Mouse (Mus musculus) intestine, postnatal 0 days (tissue): ENCODE measurements at regions not wholly inside any gene's neighbourhood (a gene's known extent, or its start where the extent isn't known, plus 50 kb on each side); places are given as distances from the start of the nearest gene placed in this dataset.

Experiments used
- ATAC-seq: fragments of 200-750 bp; cut with Nextera tagmentation; 2 replicates; pipeline ENCODE4 v1.8.0; 2017; ENCODE audit warnings: mild to moderate bottlenecking, moderate TSS enrichment, moderate library complexity
- H3K27ac ChIP-seq: fragments of 300-500 bp; sonication (generic); 2 replicates; pipeline ENCODE4 v1.5.1; 2014; ENCODE audit warnings: mild to moderate bottlenecking, low read depth, low read length, moderate library complexity
- H3K27me3 ChIP-seq: fragments of 300-500 bp; sonication (generic); replicated peaks from 2 replicates; pipeline ENCODE4 v1.6.1; 2014; ENCODE audit warnings: low read length, mixed read lengths; ENCODE audit not compliant: control insufficient read depth, insufficient read depth
- H3K36me3 ChIP-seq: fragments of 300-500 bp; sonication (generic); 2 replicates; pipeline ENCODE4 v1.6.1; 2014; ENCODE audit warnings: mild to moderate bottlenecking, moderate library complexity; ENCODE audit not compliant: control insufficient read depth, insufficient read depth
- H3K4me1 ChIP-seq: fragments of 300-500 bp; sonication (generic); replicated peaks from 2 replicates; pipeline ENCODE4 v1.6.1; 2014; ENCODE audit warnings: antibody characterized with exemption, low read length, mixed read lengths; ENCODE audit not compliant: control insufficient read depth, insufficient read depth
- H3K4me2 ChIP-seq: fragments of 300-500 bp; sonication (generic); replicated peaks from 2 replicates; pipeline ENCODE4 v1.6.1; 2014; ENCODE audit warnings: low read depth, mild to moderate bottlenecking, moderate library complexity
- H3K4me3 ChIP-seq: fragments of 300-500 bp; sonication (generic); 2 replicates; pipeline ENCODE4 v1.5.1; 2014; ENCODE audit warnings: low read depth, low read length
- H3K9ac ChIP-seq: fragments of 300-500 bp; sonication (generic); 2 replicates; pipeline ENCODE4 v1.6.1; 2014; ENCODE audit warnings: mild to moderate bottlenecking, low read depth, low read length
- H3K9me3 ChIP-seq: fragments of 300-500 bp; sonication (generic); 2 replicates; pipeline ENCODE4 v1.6.1; 2016; ENCODE audit warnings: mixed run types; ENCODE audit not compliant: control insufficient read depth
- CTCF ChIP-seq: sonication (generic); IDR thresholded peaks from 2 replicates; pipeline ENCODE4 v1.5.1; 2016; ENCODE audit warnings: low read depth, mild to moderate bottlenecking, control low read depth, antibody characterized with exemption, moderate library complexity
- WGBS: fragments of 180-500 bp; shearing (Covaris S2); extraction: QIAGEN DNeasy Blood & Tissue Kit; methylation state at CpG from one replicate; pipeline ENCODE4 v1.1.7; 2014; 5-methylcytosine and 5-hydroxymethylcytosine counted together

DNA sequence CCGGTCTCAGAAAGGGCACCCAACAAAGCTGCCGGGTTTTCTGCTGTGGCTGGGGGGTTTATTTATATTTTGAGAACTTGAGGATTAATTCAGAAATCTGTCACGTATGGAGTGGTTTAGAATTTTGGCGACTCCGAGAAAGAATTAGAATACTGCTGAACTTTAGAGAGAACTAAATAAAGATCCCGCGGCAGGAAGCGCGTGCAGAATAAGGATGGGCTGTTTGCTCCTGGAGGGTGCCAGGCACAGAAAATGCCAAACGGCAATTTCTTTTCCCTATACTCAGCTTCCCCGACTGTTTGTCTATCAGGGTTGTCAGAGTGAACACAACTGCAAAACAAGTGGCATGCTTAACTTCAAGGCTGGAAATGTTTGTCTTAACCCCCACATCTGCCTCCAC is 163.7 kb downstream of the Stk31 start:
- TF ChIP-seq CTCF, result no peak
- no peak overlapping the region for H3K4me3 ChIP-seq
- H3K36me3 ChIP-seq, result no peaks in the 10 kb centered on the region
- H3K27ac ChIP-seq, result no peak overlapping the region
- no peak overlapping the region for H3K9ac ChIP-seq
- no peak for ATAC-seq
- no peaks in the 10 kb centered on the region for H3K4me1 ChIP-seq
- H3K9me3 ChIP-seq, result no peaks in the 10 kb centered on the region
- WGBS, result 77% methylated on average over 11 of the region's 11 CpGs
- H3K4me2 ChIP-seq, result no peak overlapping the region
- H3K27me3 ChIP-seq, result no peaks in the 10 kb centered on the region

DNA sequence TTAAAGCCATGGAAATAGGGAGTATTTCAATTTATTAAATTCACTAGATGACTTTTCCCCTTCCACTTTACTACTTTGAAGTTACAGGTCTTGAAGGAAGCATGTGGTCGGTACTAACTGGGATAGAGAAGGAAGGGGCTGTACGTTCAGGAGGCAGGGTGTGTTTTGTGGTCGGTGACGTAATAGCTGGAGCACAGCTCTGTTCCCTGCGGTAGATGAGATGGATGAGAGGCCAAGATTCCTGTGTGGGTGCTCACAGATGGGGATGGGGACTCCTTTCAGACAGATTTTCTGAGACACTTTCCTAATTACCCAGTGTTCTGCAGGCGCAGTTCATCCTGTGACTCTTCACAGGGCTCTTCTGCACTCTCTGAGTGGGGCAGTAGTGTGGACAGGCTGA is 182.9 kb downstream of the Stk31 start:
- ATAC-seq, result no peak
- H3K9me3 ChIP-seq, result no peaks in the 10 kb centered on the region
- no peaks in the 10 kb centered on the region for H3K36me3 ChIP-seq
- no peak for TF ChIP-seq CTCF
- no peak overlapping the region for H3K4me3 ChIP-seq
- H3K27me3 ChIP-seq, result no peaks in the 10 kb centered on the region
- H3K27ac ChIP-seq, result no peak overlapping the region
- H3K4me2 ChIP-seq, result no peak overlapping the region
- H3K4me1 ChIP-seq, result no peaks in the 10 kb centered on the region
- no peak overlapping the region for H3K9ac ChIP-seq
- WGBS, result 63% methylated on average over 6 of the region's 6 CpGs

GRCm38 (mm10) chr6:49579691-49580090 is 184.3 kb downstream of the Stk31 start:
- ATAC-seq, result no peak
- Histone ChIP-seq H3K9me3 (no peaks in the 10 kb centered on the region), H3K4me3 (no peak overlapping the region), H3K36me3 (no peaks in the 10 kb centered on the region), H3K27ac (no peak overlapping the region), H3K4me1 (no peaks in the 10 kb centered on the region), H3K27me3 (no peaks in the 10 kb centered on the region), H3K4me2 (no peak overlapping the region), H3K9ac (no peak overlapping the region)
- TF ChIP-seq CTCF, result no peak
- 66% methylated on average over 4 of the region's 4 CpGs for WGBS

GRCm38 (mm10) chr6:49582040-49582707 is 186.8 kb downstream of the Stk31 start:
- 75% methylated on average over 8 of the region's 8 CpGs for WGBS
- TF ChIP-seq CTCF, result no peak
- no peaks in the 10 kb centered on the region for H3K27me3 ChIP-seq
- H3K36me3 ChIP-seq, result no peaks in the 10 kb centered on the region
- no peaks in the 10 kb centered on the region for H3K9me3 ChIP-seq
- H3K4me1 ChIP-seq, result no peaks in the 10 kb centered on the region
- no peak overlapping the region for H3K4me2 ChIP-seq
- H3K27ac ChIP-seq, result no peak overlapping the region
- no peak overlapping the region for H3K4me3 ChIP-seq
- H3K9ac ChIP-seq, result no peak overlapping the region
- no peak for ATAC-seq

DNA sequence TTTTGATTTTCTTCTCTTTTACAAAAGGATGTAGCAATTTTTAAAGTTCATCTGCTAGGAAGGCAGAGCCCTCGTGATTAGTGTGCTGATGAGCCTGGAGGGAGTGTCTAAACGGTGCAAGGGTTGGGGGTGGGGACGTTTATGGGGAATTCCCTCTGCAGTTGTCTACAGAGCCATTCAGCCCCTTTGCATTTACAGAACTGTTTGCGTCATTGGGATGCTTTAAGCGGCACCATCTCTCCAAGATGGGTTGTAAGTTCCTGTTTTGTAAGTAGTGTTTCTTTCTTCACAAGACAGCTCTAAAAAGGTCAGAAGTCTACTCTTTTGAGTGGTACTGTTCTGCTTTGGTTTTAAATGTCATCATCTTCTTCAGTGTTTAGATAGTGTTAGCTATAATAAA is 191.1 kb downstream of the Stk31 start:
- no peak overlapping the region for H3K9ac ChIP-seq
- WGBS, result 47% methylated on average over 5 of the region's 5 CpGs
- no peaks in the 10 kb centered on the region for H3K27me3 ChIP-seq
- H3K4me1 ChIP-seq, result no peaks in the 10 kb centered on the region
- H3K4me3 ChIP-seq, result no peak overlapping the region
- no peak overlapping the region for H3K4me2 ChIP-seq
- no peaks in the 10 kb centered on the region for H3K36me3 ChIP-seq
- no peaks in the 10 kb centered on the region for H3K9me3 ChIP-seq
- H3K27ac ChIP-seq, result no peak overlapping the region
- no peak for ATAC-seq
- TF ChIP-seq CTCF, result no peak

- no peaks in the 10 kb centered on the region for H3K27me3 ChIP-seq
- WGBS, result 95% methylated on average over 3 of the region's 3 CpGs
- no peaks in the 10 kb centered on the region for H3K36me3 ChIP-seq
- no peak overlapping the region for H3K27ac ChIP-seq
- H3K9me3 ChIP-seq, result no peaks in the 10 kb centered on the region
- no peak for TF ChIP-seq CTCF
- no peak for ATAC-seq
- H3K4me1 ChIP-seq, result no peaks in the 10 kb centered on the region
- no peak overlapping the region for H3K4me3 ChIP-seq
- no peak overlapping the region for H3K4me2 ChIP-seq
- no peak overlapping the region for H3K9ac ChIP-seq
Observed at GRCm38 (mm10) chr6:49588677-49589076, 193.3 kb downstream of the Stk31 start.
